Mouse (Mus musculus) stomach, embryonic 16.5 days (tissue): ENCODE data around the gene Umodl1. TPM values are rescaled to one million over a fixed set of nuclear protein-coding genes. Genes with fewer than 3 reads are reported as not detected.

Source experiments
- ATAC-seq: fragments of 200-750 bp; cut with Nextera tagmentation; 2 replicates; pipeline ENCODE4 v1.8.0; 2017; ENCODE audit warnings: moderate number of reproducible peaks, moderate TSS enrichment; ENCODE audit not compliant: insufficient read depth, low FRiP score
- H3K27ac ChIP-seq: fragments of 300-500 bp; sonication (generic); 2 replicates; pipeline ENCODE4 v1.5.1; 2014; ENCODE audit warnings: low read length
- H3K27me3 ChIP-seq: fragments of 300-500 bp; sonication (generic); 2 replicates; pipeline ENCODE4 v1.6.1; 2014; ENCODE audit warnings: low read length, control low read depth, mixed read lengths; ENCODE audit not compliant: control insufficient read depth, insufficient read depth
- H3K36me3 ChIP-seq: fragments of 300-500 bp; sonication (generic); 2 replicates; pipeline ENCODE4 v1.6.1; 2014; ENCODE audit warnings: low read length; ENCODE audit not compliant: control insufficient read depth, insufficient read depth
- H3K4me1 ChIP-seq: fragments of 300-500 bp; sonication (generic); 2 replicates; pipeline ENCODE4 v1.6.1; 2014; ENCODE audit warnings: low read length, control low read depth, mixed read lengths; ENCODE audit not compliant: control insufficient read depth, insufficient read depth
- H3K4me2 ChIP-seq: fragments of 300-500 bp; sonication (generic); 2 replicates; pipeline ENCODE4 v1.6.1; 2014; ENCODE audit warnings: low read depth, low read length, mixed read lengths
- H3K4me3 ChIP-seq: fragments of 300-500 bp; sonication (generic); replicated peaks from 2 replicates; pipeline ENCODE4 v1.5.1; 2014; ENCODE audit warnings: mild to moderate bottlenecking, low read length
- H3K9ac ChIP-seq: fragments of 300-500 bp; sonication (generic); 2 replicates; pipeline ENCODE4 v1.6.1; 2014; ENCODE audit warnings: low read length
- H3K9me3 ChIP-seq: fragments of 300-500 bp; sonication (generic); replicated peaks from 2 replicates; pipeline ENCODE4 v1.6.1; 2016; ENCODE audit warnings: low read length, control low read depth; ENCODE audit not compliant: control insufficient read depth
- WGBS: fragments of 180-500 bp; shearing (Covaris S2); extraction: QIAGEN DNeasy Blood & Tissue Kit; methylation state at CpG from one replicate; pipeline ENCODE4 v1.1.7; 2014; 5-methylcytosine and 5-hydroxymethylcytosine counted together
- polyA plus RNA-seq: library from polyadenylated mRNA; unstranded; fragments of >200 nt; fragmentation: Nextera tagmentation; extraction: Ambion mirVana; gene quantifications from 2 replicates; pipeline ENCODE4 v1.2.1, GENCODE M21; 2015

Umodl1 gene
- polyA plus RNA-seq, 1 experiment from 2014 or later, result not detected

GRCm38 (mm10) chr17:31008416-31008815, 54.0 kb downstream of the Umodl1 start:
- ATAC-seq, result no peak
- Histone ChIP-seq H3K9ac (no peak overlapping the region), H3K27me3 (no peaks in the 10 kb centered on the region), H3K27ac (no peak overlapping the region), H3K9me3 (no peaks in the 10 kb centered on the region), H3K4me2 (no peak overlapping the region), H3K36me3 (no peaks in the 10 kb centered on the region), H3K4me1 (no peaks in the 10 kb centered on the region), H3K4me3 (no peak overlapping the region)
- WGBS, result 76% methylated on average over 8 of the region's 8 CpGs

GRCm38 (mm10) chr17:31011551-31012394, 57.3 kb downstream of the Umodl1 start:
- H3K27me3 ChIP-seq, result no peaks in the 10 kb centered on the region
- H3K4me2 ChIP-seq, result no peak overlapping the region
- 29% methylated on average over 9 of the region's 9 CpGs for WGBS
- ATAC-seq, result no peak
- H3K9ac ChIP-seq, result no peak overlapping the region
- no peaks in the 10 kb centered on the region for H3K4me1 ChIP-seq
- no peaks in the 10 kb centered on the region for H3K36me3 ChIP-seq
- no peak overlapping the region for H3K4me3 ChIP-seq
- H3K27ac ChIP-seq, result no peak overlapping the region
- no peaks in the 10 kb centered on the region for H3K9me3 ChIP-seq

GRCm38 (mm10) chr17:31018267-31018666, 63.8 kb downstream of the Umodl1 start:
- H3K27ac ChIP-seq, result no peak overlapping the region
- no peak overlapping the region for H3K4me2 ChIP-seq
- no peaks in the 10 kb centered on the region for H3K27me3 ChIP-seq
- H3K36me3 ChIP-seq, result no peaks in the 10 kb centered on the region
- no peak overlapping the region for H3K9ac ChIP-seq
- no peaks in the 10 kb centered on the region for H3K9me3 ChIP-seq
- no peaks in the 10 kb centered on the region for H3K4me1 ChIP-seq
- H3K4me3 ChIP-seq, result no peak overlapping the region
- ATAC-seq, result no peak
- WGBS, result 72% methylated on average over 4 of the region's 4 CpGs

GRCm38 (mm10) chr17:31019505-31019904, 65.1 kb downstream of the Umodl1 start:
- H3K4me2 ChIP-seq, result no peak overlapping the region
- no peak overlapping the region for H3K4me3 ChIP-seq
- no peak for ATAC-seq
- H3K36me3 ChIP-seq, result no peaks in the 10 kb centered on the region
- WGBS, result 3% methylated on average over 2 of the region's 2 CpGs
- no peak overlapping the region for H3K27ac ChIP-seq
- H3K9ac ChIP-seq, result no peak overlapping the region
- H3K27me3 ChIP-seq, result no peaks in the 10 kb centered on the region
- H3K4me1 ChIP-seq, result no peaks in the 10 kb centered on the region
- no peaks in the 10 kb centered on the region for H3K9me3 ChIP-seq

GRCm38 (mm10) chr17:31020078-31020477, 65.6 kb downstream of the Umodl1 start:
- Histone ChIP-seq H3K4me1 (no peaks in the 10 kb centered on the region), H3K36me3 (no peaks in the 10 kb centered on the region), H3K27ac (no peak overlapping the region), H3K4me2 (no peak overlapping the region), H3K9ac (no peak overlapping the region), H3K27me3 (no peaks in the 10 kb centered on the region), H3K4me3 (no peak overlapping the region), H3K9me3 (no peaks in the 10 kb centered on the region)
- 67% methylated on average over 2 of the region's 2 CpGs for WGBS
- ATAC-seq, result no peak

GRCm38 (mm10) chr17:31021276-31021675, 66.8 kb downstream of the Umodl1 start:
- H3K36me3 ChIP-seq, result no peaks in the 10 kb centered on the region
- no peak overlapping the region for H3K4me3 ChIP-seq
- no peak overlapping the region for H3K4me2 ChIP-seq
- ATAC-seq, result no peak
- H3K27ac ChIP-seq, result no peak overlapping the region
- no peaks in the 10 kb centered on the region for H3K27me3 ChIP-seq
- no peaks in the 10 kb centered on the region for H3K9me3 ChIP-seq
- WGBS, result 88% methylated on average over 8 of the region's 8 CpGs
- H3K4me1 ChIP-seq, result no peaks in the 10 kb centered on the region
- H3K9ac ChIP-seq, result no peak overlapping the region

GRCm38 (mm10) chr17:31024125-31024781, 69.8 kb downstream of the Umodl1 start:
- WGBS, result 46% methylated on average over 7 of the region's 7 CpGs
- H3K9ac ChIP-seq, result no peak overlapping the region
- H3K4me2 ChIP-seq, result no peak overlapping the region
- ATAC-seq, result 0 out of 2 replicates have a peak, but pooled peaks have one; percentile 40
- H3K9me3 ChIP-seq, result no peaks in the 10 kb centered on the region
- H3K27ac ChIP-seq, result no peak overlapping the region
- H3K36me3 ChIP-seq, result no peaks in the 10 kb centered on the region
- no peaks in the 10 kb centered on the region for H3K27me3 ChIP-seq
- H3K4me3 ChIP-seq, result no peak overlapping the region
- H3K4me1 ChIP-seq, result no peaks in the 10 kb centered on the region

- Histone ChIP-seq H3K36me3 (no peaks in the 10 kb centered on the region), H3K9ac (no peak overlapping the region), H3K9me3 (no peaks in the 10 kb centered on the region), H3K4me2 (no peak overlapping the region), H3K4me1 (no peaks in the 10 kb centered on the region), H3K27me3 (no peaks in the 10 kb centered on the region), H3K27ac (no peak overlapping the region), H3K4me3 (no peak overlapping the region)
- ATAC-seq, result no peak
- 71% methylated on average over 5 of the region's 5 CpGs for WGBS
These were observed 70.3 kb downstream of the Umodl1 start for GRCm38 (mm10) chr17:31024782-31025125.

- WGBS, result 83% methylated on average over 6 of the region's 6 CpGs
These were observed 72.5 kb downstream of the Umodl1 start for GRCm38 (mm10) chr17:31026986-31027385.

More at GRCm38 (mm10) chr17:31026986-31027385, 72.5 kb downstream of the Umodl1 start:
- no peak for ATAC-seq
- Histone ChIP-seq H3K4me2 (no peak overlapping the region), H3K27me3 (no peaks in the 10 kb centered on the region), H3K9ac (no peak overlapping the region), H3K4me3 (no peak overlapping the region), H3K9me3 (no peaks in the 10 kb centered on the region), H3K27ac (no peak overlapping the region), H3K36me3 (no peaks in the 10 kb centered on the region), H3K4me1 (no peaks in the 10 kb centered on the region)
